Mouse (Mus musculus): Measurements from ENCODE around the gene Irs2. TPM values are rescaled to one million over a fixed set of nuclear protein-coding genes. Genes with fewer than 3 reads are reported as not detected.

Irs2 gene
- 5.6 and 5.9 TPM in 2 replicates for polyA plus RNA-seq (2015; fragmentation: Nextera tagmentation; extraction: Ambion mirVana)

DNA sequence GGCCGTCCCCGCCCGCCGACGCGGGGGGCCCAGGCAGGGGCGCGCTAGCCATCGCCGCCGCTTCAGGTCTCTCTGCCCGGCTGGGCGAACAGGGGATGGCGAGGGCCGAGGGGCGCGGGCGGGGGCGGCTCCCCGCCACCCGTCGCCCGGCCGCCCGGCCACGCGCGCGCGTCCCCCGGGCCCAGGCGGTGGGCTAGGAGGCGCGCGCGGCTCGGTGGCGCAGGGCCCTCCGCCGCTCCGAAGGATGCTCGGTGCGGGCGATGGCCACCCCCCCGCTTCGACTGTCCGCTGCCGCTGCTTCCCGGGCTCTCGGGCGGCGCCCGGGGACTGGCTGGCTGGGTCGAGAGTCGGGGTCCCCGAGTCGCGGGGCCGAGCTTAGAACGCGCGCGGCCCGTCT is at the start of gene Irs2:
Gene Irs2 (minus strand): TSS at position 80 of the 397 bp plus-strand sequence.
- Histone ChIP-seq H3K9ac (replicated peaks) (peak within 1 kb of the TSS; percentile 93), H3K27ac (peak within 1 kb of the TSS; percentile 99), H3K4me2 (replicated peaks) (peak within 1 kb of the TSS; percentile 79), H3K4me3 (replicated peaks) (peak within 1 kb of the TSS; percentile 62), H3K9me3 (no peaks in the 10 kb centered on the region), H3K4me1 (replicated peaks) (peaks cover 57% of the 10 kb centered on the region), H3K36me3 (0 out of 2 replicates have a peak, but pooled peaks cover 9% of the 10 kb centered on the region), H3K27me3 (no peaks in the 10 kb centered on the region)
- ATAC-seq = no peak; the same call in 1 of the 2 replicates
- WGBS = 1% methylated on average over 45 of the region's 64 CpGs

DNA sequence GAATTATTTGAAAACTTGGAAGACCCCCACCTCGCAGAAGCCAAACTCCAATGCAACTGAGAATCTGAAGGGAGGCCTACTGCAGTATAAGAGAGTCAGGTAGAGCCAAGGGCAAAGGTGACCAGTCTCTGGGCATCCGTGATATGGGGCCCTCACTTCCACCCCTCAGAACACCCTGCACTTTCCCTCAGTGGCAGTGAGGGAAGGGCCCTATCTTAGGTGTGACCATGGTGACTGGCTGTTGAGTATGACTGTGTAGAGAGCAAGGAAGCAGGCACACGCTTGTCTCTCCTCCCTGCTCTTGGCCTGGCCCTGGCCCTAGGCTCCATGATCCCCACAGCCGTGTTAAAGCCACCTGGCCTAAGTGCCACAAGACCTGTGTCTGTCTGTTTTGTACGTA is 48.4 kb upstream of the Irs2 start:
- 90% methylated on average over 5 of the region's 5 CpGs for WGBS
- no peak overlapping the region for H3K27ac ChIP-seq
- no peaks in the 10 kb centered on the region for H3K9me3 ChIP-seq
- no peaks in the 10 kb centered on the region for H3K27me3 ChIP-seq
- no peak for ATAC-seq
- no peak overlapping the region for H3K4me2 ChIP-seq (replicated peaks)
- H3K4me3 ChIP-seq (replicated peaks) = no peak overlapping the region
- H3K4me1 ChIP-seq (replicated peaks) = no peaks in the 10 kb centered on the region
- H3K9ac ChIP-seq (replicated peaks) = no peak overlapping the region
- no peaks in the 10 kb centered on the region for H3K36me3 ChIP-seq

DNA sequence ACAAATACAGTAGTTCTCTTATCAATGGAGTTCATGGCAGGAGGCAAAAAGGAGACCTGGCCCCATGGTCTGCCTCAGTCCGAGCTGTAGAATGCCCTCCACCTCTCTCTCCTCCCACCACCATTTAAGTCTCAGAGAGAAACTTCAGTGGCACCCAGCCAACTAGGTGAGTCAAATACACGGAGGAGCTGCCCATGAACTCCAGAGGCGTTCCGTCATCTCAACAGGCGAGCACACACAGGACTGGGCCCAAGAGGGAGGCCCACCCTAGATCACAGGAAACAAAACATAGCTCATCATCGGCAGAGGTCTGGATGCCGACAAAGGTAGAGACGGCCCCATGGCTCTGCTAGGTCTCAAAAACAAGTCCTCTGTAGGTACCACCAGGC is 47.9 kb upstream of the Irs2 start:
- Histone ChIP-seq H3K9me3 (no peaks in the 10 kb centered on the region), H3K36me3 (no peaks in the 10 kb centered on the region), H3K9ac (replicated peaks) (no peak overlapping the region), H3K4me1 (replicated peaks) (no peaks in the 10 kb centered on the region), H3K4me2 (replicated peaks) (no peak overlapping the region), H3K4me3 (replicated peaks) (no peak overlapping the region), H3K27me3 (no peaks in the 10 kb centered on the region), H3K27ac (no peak overlapping the region)
- WGBS = 96% methylated on average over 8 of the region's 8 CpGs
- ATAC-seq = no peak

DNA sequence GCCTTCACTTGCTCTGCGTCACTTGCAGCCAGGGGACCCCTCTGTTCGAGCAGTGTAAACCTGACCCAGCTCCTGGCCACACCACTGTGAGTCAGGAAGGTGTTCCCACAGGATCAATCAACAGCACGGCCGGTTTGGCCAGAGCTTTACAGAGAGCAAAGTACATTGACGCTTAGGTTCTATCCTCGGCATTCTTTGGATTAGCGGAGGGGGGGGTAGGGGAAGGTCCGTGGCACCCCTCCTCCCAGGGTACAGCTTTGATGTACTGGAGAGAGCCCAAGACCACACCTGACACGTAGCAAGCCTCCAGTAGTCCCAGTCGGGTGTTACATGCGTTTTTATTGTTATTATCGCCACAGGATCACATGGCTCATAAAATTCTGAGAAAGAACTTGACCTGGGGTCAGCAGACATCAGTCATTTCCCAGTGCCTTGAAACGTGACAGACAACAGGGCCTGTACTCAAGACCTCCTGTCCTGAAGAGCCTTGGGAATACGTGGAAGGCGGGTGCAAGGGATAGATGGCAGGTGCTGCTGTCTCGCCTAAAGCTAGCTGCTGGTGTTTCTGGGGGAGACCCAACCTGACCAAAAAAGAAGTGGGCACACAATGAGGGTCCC is 47.4 kb upstream of the Irs2 start:
- Histone ChIP-seq H3K9ac (replicated peaks) (no peak overlapping the region), H3K9me3 (no peaks in the 10 kb centered on the region), H3K4me1 (replicated peaks) (no peaks in the 10 kb centered on the region), H3K4me2 (replicated peaks) (no peak overlapping the region), H3K27me3 (no peaks in the 10 kb centered on the region), H3K36me3 (no peaks in the 10 kb centered on the region), H3K27ac (no peak overlapping the region), H3K4me3 (replicated peaks) (no peak overlapping the region)
- 75% methylated on average over 16 of the region's 16 CpGs for WGBS
- ATAC-seq = no peak

DNA sequence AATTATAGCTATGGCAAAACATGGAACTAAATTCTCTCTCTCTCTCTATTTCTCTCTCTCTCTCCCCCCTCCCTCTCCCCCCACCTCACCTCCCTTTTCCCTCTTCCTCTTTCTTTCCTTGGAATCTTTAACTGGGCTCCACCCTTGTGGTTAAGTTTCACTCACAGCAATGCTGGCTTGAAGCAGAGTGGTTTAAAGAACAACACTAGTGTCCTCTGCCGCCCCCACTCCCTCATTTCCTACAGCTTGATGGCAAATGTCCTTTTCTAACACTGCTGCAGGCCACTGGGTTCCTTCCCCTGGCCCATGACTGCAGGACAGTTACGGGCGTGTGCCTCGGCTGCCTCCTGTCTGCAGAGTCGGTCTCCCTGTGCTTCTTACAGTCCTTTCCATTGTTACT is 41.6 kb upstream of the Irs2 start:
- no peak overlapping the region for H3K9ac ChIP-seq (replicated peaks)
- 64% methylated on average over 5 of the region's 5 CpGs for WGBS
- no peak overlapping the region for H3K4me2 ChIP-seq (replicated peaks)
- no peak overlapping the region for H3K4me3 ChIP-seq (replicated peaks)
- no peaks in the 10 kb centered on the region for H3K4me1 ChIP-seq (replicated peaks)
- no peak for ATAC-seq
- H3K27me3 ChIP-seq = no peaks in the 10 kb centered on the region
- H3K9me3 ChIP-seq = no peaks in the 10 kb centered on the region
- no peaks in the 10 kb centered on the region for H3K36me3 ChIP-seq
- H3K27ac ChIP-seq = no peak overlapping the region

DNA sequence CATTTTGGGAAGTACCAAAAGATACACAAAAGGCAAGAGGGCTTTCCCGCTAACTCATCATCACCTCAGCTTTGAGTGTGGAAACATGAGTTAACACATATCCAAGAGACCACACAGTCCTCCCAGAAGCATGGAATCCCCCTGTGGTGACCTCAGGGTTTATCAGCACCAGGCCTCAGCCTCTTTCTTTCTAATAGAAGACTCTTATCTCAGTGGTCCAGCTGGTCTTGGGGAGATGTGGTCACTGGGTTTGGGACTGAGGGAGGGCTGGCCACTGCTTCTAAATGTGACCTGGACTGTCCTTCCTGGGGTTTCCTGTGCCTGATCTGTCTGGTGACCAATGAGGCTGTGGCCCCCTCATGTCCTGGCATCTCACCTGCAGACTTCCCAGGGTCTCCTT is 39.6 kb upstream of the Irs2 start:
- Histone ChIP-seq H3K9ac (replicated peaks) (no peak overlapping the region), H3K4me3 (replicated peaks) (no peak overlapping the region), H3K27ac (no peak overlapping the region), H3K4me1 (replicated peaks) (peaks cover 9% of the 10 kb centered on the region), H3K4me2 (replicated peaks) (no peak overlapping the region), H3K27me3 (no peaks in the 10 kb centered on the region), H3K36me3 (no peaks in the 10 kb centered on the region), H3K9me3 (no peaks in the 10 kb centered on the region)
- WGBS = 94% methylated on average over 1 of the region's 1 CpGs
- no peak for ATAC-seq

DNA sequence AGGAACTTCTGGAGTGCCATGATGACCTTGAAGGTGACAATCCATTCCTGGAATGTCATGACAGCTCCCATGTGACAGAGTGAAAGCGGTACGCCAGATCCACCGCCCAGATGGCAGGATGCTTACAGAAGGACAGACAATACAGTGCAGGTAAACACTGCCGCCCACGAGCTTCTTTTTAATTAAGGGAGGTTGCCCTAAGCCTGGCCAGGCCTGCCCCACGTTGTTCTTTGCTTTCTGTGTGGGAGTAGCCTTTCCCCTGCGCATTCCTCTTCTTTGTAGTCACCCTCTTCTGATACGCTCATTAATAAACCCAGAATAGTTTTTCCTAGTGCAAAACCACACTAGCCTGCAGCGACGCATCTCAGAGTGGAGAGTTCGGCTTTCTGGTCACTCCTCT is 36.4 kb upstream of the Irs2 start:
- no peak overlapping the region for H3K27ac ChIP-seq
- no peak overlapping the region for H3K4me3 ChIP-seq (replicated peaks)
- ATAC-seq = no peak
- H3K27me3 ChIP-seq = no peaks in the 10 kb centered on the region
- H3K4me2 ChIP-seq (replicated peaks) = no peak overlapping the region
- 68% methylated on average over 11 of the region's 11 CpGs for WGBS
- H3K36me3 ChIP-seq = no peaks in the 10 kb centered on the region
- H3K4me1 ChIP-seq (replicated peaks) = peaks cover 9% of the 10 kb centered on the region
- no peaks in the 10 kb centered on the region for H3K9me3 ChIP-seq
- H3K9ac ChIP-seq (replicated peaks) = no peak overlapping the region

DNA sequence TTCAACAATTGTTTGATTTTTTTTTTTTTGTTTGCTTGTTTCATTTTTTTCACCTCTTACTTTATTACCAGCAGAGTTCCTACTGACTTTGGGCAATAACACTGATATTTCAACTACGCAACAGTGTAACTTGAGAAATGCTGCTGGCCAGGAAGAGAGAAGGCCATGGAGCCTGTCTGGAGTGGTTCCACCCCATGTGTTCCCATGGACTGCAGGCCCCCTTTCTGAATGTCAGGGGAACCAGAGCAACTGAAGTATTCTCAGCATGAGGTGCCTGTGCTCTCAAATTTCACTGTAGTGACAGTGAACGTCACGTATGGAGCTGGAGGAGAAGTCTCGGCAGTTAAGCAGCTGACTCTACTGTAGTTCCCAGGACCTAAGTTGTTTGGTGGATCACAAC is 35.3 kb upstream of the Irs2 start:
- Histone ChIP-seq H3K4me1 (replicated peaks) (peaks cover 9% of the 10 kb centered on the region), H3K27ac (no peak overlapping the region), H3K9me3 (no peaks in the 10 kb centered on the region), H3K27me3 (no peaks in the 10 kb centered on the region), H3K36me3 (no peaks in the 10 kb centered on the region), H3K4me2 (replicated peaks) (no peak overlapping the region), H3K9ac (replicated peaks) (no peak overlapping the region), H3K4me3 (replicated peaks) (no peak overlapping the region)
- 83% methylated on average over 4 of the region's 4 CpGs for WGBS
- ATAC-seq = no peak

DNA sequence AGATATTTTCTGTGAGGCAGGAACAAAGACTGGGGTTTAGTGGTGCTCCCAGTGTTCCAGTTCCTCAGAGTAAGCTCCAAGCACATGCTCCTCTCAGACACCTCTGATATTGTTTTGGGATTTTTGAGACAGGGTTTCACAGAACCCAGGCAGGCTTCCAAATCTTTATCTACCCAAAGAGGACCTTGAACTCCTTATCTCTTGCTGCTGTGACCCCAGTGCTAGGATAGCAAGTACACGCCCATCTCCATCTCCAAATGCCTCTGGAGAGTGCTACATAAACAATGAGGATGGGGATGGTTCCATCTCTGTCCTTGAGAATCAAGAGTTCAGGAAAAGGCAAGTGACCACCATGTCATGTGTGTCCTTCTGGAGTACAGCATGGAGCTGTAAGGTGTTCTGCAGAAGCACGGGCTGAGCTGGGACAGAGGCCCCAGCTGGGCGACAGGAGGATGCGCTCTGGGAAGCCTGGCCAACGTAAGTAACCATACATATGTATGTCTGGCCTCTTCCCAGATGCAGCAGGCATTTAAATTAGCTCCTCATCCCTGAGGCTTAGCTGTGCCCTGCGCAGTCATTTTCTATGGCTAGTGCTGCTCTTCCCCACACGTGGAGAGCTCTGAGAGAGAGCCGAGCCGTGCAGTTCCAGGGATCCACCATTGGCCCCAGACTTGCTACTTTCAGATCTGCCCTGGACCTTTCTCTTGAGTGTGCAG is 34.8 kb upstream of the Irs2 start:
- WGBS = 47% methylated on average over 9 of the region's 9 CpGs

DNA sequence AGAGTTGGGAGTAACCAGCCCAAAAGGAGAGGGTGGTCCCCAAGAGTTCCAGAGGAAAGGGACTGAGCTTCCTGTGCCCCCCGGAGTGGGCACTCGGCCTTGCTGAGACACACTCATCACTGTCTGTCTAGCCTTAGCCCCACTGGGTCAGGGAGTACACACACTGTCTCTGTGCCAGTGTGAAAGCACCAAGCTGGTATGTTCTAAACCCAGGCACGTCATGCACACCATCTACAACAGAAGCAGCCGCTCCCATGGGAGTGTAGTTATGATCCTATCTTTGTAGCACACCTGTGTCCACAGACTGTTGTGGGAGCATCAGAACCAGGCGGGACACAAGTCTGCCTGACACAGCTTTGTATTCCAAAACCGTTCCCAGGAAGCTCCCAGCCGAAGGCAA is 31.8 kb upstream of the Irs2 start:
- Histone ChIP-seq H3K27me3 (no peaks in the 10 kb centered on the region), H3K36me3 (no peaks in the 10 kb centered on the region), H3K27ac (no peak overlapping the region), H3K4me3 (replicated peaks) (no peak overlapping the region), H3K9me3 (no peaks in the 10 kb centered on the region), H3K9ac (replicated peaks) (no peak overlapping the region), H3K4me1 (replicated peaks) (peaks cover 23% of the 10 kb centered on the region), H3K4me2 (replicated peaks) (no peak overlapping the region)
- ATAC-seq = no peak
- 83% methylated on average over 7 of the region's 7 CpGs for WGBS

More for the DNA sequence above, 34.8 kb upstream of the Irs2 start:
- H3K27me3 ChIP-seq = no peaks in the 10 kb centered on the region
- no peak overlapping the region for H3K4me2 ChIP-seq (replicated peaks)
- ATAC-seq = peak; percentile 78
- H3K4me3 ChIP-seq (replicated peaks) = no peak overlapping the region
- no peaks in the 10 kb centered on the region for H3K36me3 ChIP-seq
- no peaks in the 10 kb centered on the region for H3K9me3 ChIP-seq
- H3K4me1 ChIP-seq (replicated peaks) = peaks cover 9% of the 10 kb centered on the region
- H3K27ac ChIP-seq = peak overlapping the region; percentile 27; the same call in 1 of the 2 replicates
- no peak overlapping the region for H3K9ac ChIP-seq (replicated peaks)

DNA sequence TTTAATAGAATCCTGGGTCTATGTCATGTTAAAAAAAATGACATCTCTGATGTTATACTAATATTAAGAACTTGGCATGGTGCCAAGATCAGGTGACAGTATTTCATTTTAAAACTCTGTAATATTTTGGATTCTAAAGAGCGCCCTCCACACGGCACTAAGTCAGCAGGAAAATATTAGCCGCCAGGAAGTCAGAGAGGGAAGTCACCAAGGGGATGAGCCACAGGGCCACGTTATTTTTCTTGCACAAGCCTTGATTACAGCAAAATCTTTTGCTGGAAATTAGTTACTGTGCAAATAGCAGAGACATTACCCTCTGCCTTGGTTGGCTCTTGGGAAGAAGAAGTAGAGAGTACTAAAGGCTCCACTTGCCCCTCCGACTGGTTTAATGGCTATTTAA is 30.5 kb upstream of the Irs2 start:
- H3K36me3 ChIP-seq = no peaks in the 10 kb centered on the region
- H3K4me2 ChIP-seq (replicated peaks) = no peak overlapping the region
- no peaks in the 10 kb centered on the region for H3K27me3 ChIP-seq
- H3K4me3 ChIP-seq (replicated peaks) = no peak overlapping the region
- no peak for ATAC-seq
- H3K9me3 ChIP-seq = no peaks in the 10 kb centered on the region
- peaks cover 23% of the 10 kb centered on the region for H3K4me1 ChIP-seq (replicated peaks)
- no peak overlapping the region for H3K27ac ChIP-seq
- 91% methylated on average over 5 of the region's 5 CpGs for WGBS
- no peak overlapping the region for H3K9ac ChIP-seq (replicated peaks)

DNA sequence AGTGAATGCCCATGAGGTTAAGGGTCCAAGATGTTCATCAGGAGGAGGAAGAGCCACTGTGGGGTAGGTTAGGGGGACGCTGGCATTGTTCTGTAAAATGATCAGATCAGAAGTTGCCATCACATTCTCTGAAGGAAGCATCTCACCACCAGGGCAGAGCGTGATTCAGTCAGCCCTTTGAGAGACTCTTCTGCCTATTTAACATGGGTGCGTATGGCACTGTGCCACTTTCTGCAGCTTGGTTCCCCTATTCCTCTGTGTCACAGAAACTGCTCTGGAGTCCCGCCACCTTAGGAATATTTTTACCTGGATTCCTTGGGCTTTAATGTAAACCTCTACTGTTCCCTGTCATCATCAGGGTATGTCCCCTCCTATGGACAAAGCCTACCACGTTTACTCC is 30.1 kb upstream of the Irs2 start:
- no peak overlapping the region for H3K4me2 ChIP-seq (replicated peaks)
- H3K9ac ChIP-seq (replicated peaks) = no peak overlapping the region
- no peaks in the 10 kb centered on the region for H3K9me3 ChIP-seq
- no peak for ATAC-seq
- H3K4me3 ChIP-seq (replicated peaks) = no peak overlapping the region
- H3K27ac ChIP-seq = no peak overlapping the region
- WGBS = 91% methylated on average over 5 of the region's 5 CpGs
- peaks cover 19% of the 10 kb centered on the region for H3K4me1 ChIP-seq (replicated peaks)
- no peaks in the 10 kb centered on the region for H3K36me3 ChIP-seq
- H3K27me3 ChIP-seq = no peaks in the 10 kb centered on the region
